Mouse (Mus musculus): ENCODE results near the gene Fa2h. TPM values are rescaled to one million over a fixed set of nuclear protein-coding genes. Genes with fewer than 3 reads are reported as not detected.

Fa2h gene
- total RNA-seq, 4 experiments from 2014 or later, result 1.9 to 9.5 TPM; not detected in 2

DNA sequence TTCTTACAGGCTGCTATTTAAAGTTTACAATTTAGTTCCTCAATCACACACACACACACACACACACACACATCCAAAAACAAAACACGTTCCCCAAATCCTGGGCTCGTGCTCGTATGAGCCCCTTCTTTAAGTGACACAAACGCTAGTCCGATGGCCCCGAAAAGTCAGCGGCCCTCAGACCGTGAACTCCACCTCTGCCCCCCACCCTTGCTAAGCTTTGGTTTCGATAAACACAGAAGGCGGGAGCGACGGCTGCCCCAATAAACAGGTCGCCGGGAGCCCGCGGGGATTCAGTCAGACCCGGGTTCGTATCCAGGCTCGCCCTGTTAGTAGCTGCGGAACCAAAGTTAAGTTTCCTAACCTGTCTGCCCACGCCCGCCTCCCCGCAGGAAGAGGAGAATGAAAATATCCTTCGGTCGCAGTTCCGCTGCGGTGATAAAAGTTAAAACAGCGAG, 94.2 kb downstream of the Fa2h start:
- peak; percentile 34 for DNase-seq

- no peak for DNase-seq
Measured at GRCm38 (mm10) chr8:111298011-111298410, 95.6 kb downstream of the Fa2h start.

Other genes with a start within 250 kb of the Fa2h start
- gene Glg1, start 134.6 kb downstream of the Fa2h start, total RNA-seq (2022), result 100 to 1,000 TPM; 134 to 184 (median 162) TPM
- gene Rfwd3, start 93.6 kb downstream of the Fa2h start, total RNA-seq (2022), result 10 to 100 TPM; 66.0 to 70.6 (median 68.9) TPM
- gene Mlkl, start 55.6 kb downstream of the Fa2h start, total RNA-seq (2022), result 10 to 100 TPM in 2 of 4 experiments, 1 to 10 TPM in 2; 7.0 to 26.7 (median 11.4) TPM
- 10 to 100 TPM; 13.4 to 15.9 (median 14.9) TPM for gene Wdr59, start 128.3 kb upstream of the Fa2h start, total RNA-seq (2022)
- gene Znrf1, start 142.3 kb upstream of the Fa2h start, total RNA-seq (2022), result 10 to 100 TPM; 42.2 to 60.4 (median 50.2) TPM
- gene Ldhd, start 236.6 kb upstream of the Fa2h start, total RNA-seq (2022), result 100 to 1,000 TPM in 1 of 4 experiments, 10 to 100 TPM in 3; 58.4 to 109 (median 76.4) TPM
- gene Zfp1, start 249.6 kb upstream of the Fa2h start, total RNA-seq (2022), result 10 to 100 TPM in 2 of 4 experiments, 1 to 10 TPM in 2; 7.9 to 11.6 (median 9.7) TPM